Mouse (Mus musculus): ENCODE data around the gene Spata13. TPM values are rescaled to one million over a fixed set of nuclear protein-coding genes. Genes with fewer than 3 reads are reported as not detected.
A peak's percentile ranks its signal among the peaks of the same experiment; 100 is the strongest.

Spata13 gene
- total RNA-seq, 2 experiments from 2014 or later, result 2.4 to 2.8 TPM

- intact Hi-C loops (cut with DNase I), result loop anchor here (5.0 kb wide), 1 partner anchor 243 kb away; no protein-coding TSS in a partner anchor
- no peak for DNase-seq
Observed at GRCm38 (mm10) chr14:60770594-60770993, 136.8 kb downstream of the Spata13 start.

GRCm38 (mm10) chr14:60771057-60771456, 137.3 kb downstream of the Spata13 start:
- intact Hi-C loops (cut with DNase I), result loop anchor here (1.0 to 5.0 kb wide), 2 partner anchors 60 to 244 kb away; no protein-coding TSS in a partner anchor
- DNase-seq, result peak; percentile 41 to 46

GRCm38 (mm10) chr14:60773476-60773875, 139.7 kb downstream of the Spata13 start:
- intact Hi-C loops (cut with DNase I), result loop anchor here (5.0 kb wide), 1 partner anchor 246 kb away; no protein-coding TSS in a partner anchor
- no peak for DNase-seq

GRCm38 (mm10) chr14:60776521-60776920, 142.7 kb downstream of the Spata13 start:
- intact Hi-C loops (cut with DNase I), result no loop called here
- DNase-seq, result no peak

- DNase-seq, result no peak
- intact Hi-C loops (cut with DNase I), result no loop called here
Observed at GRCm38 (mm10) chr14:60777485-60777919, 143.7 kb downstream of the Spata13 start.

- no peak for DNase-seq
- intact Hi-C loops (cut with DNase I), result no loop called here
Observed at GRCm38 (mm10) chr14:60779198-60779597, 145.4 kb downstream of the Spata13 start.

GRCm38 (mm10) chr14:60782121-60782656, 148.4 kb downstream of the Spata13 start:
- DNase-seq, result no peak
- intact Hi-C loops (cut with DNase I), result no loop called here

GRCm38 (mm10) chr14:60783196-60783595, 149.4 kb downstream of the Spata13 start:
- intact Hi-C loops (cut with DNase I), result no loop called here
- no peak for DNase-seq

GRCm38 (mm10) chr14:60784427-60785315, 150.9 kb downstream of the Spata13 start, which contains the start of gene Mipep:
TSS of gene Mipep (plus strand) at chr14:60784573.
- intact Hi-C loops (cut with DNase I), result no loop called here
- DNase-seq, result peak; percentile 67 to 72

- DNase-seq, result no peak
- intact Hi-C loops (cut with DNase I), result no loop called here
Observed at GRCm38 (mm10) chr14:60790103-60790502, 156.3 kb downstream of the Spata13 start.

GRCm38 (mm10) chr14:60796600-60797322, 163.0 kb downstream of the Spata13 start:
- DNase-seq, result no peak
- intact Hi-C loops (cut with DNase I), result loop anchor here (5.0 kb wide), 1 partner anchor 496 kb away; no protein-coding TSS in a partner anchor

GRCm38 (mm10) chr14:60797596-60797995, 163.8 kb downstream of the Spata13 start:
- intact Hi-C loops (cut with DNase I), result loop anchor here (5.0 kb wide), 1 partner anchor 495 kb away; no protein-coding TSS in a partner anchor
- DNase-seq, result no peak

GRCm38 (mm10) chr14:60798721-60799120, 164.9 kb downstream of the Spata13 start:
- intact Hi-C loops (cut with DNase I), result loop anchor here (2.0 to 5.0 kb wide), 2 partner anchors 314 to 494 kb away; no protein-coding TSS in a partner anchor
- DNase-seq, result no peak

GRCm38 (mm10) chr14:60799762-60800728, 166.2 kb downstream of the Spata13 start:
- DNase-seq, result no peak
- intact Hi-C loops (cut with DNase I), result loop anchor here (2.0 to 5.0 kb wide), 3 partner anchors 287 to 492 kb away; no protein-coding TSS in a partner anchor

- intact Hi-C loops (cut with DNase I), result loop anchor here (5.0 kb wide), 1 partner anchor 285 kb away; no protein-coding TSS in a partner anchor
- DNase-seq, result no peak
Observed at GRCm38 (mm10) chr14:60802026-60802425, 168.2 kb downstream of the Spata13 start.

- intact Hi-C loops (cut with DNase I), result loop anchor here (5.0 kb wide), 1 partner anchor 282 kb away; no protein-coding TSS in a partner anchor
- DNase-seq, result no peak
Observed at GRCm38 (mm10) chr14:60804978-60805377, 171.2 kb downstream of the Spata13 start.

GRCm38 (mm10) chr14:60805871-60806270, 172.1 kb downstream of the Spata13 start:
- intact Hi-C loops (cut with DNase I), result no loop called here
- DNase-seq, result no peak

GRCm38 (mm10) chr14:60806891-60807344, 173.1 kb downstream of the Spata13 start:
- intact Hi-C loops (cut with DNase I), result no loop called here
- no peak for DNase-seq

- DNase-seq, result no peak
- intact Hi-C loops (cut with DNase I), result no loop called here
Observed at GRCm38 (mm10) chr14:60809881-60810280, 176.1 kb downstream of the Spata13 start.
